Mouse (Mus musculus): ENCODE results near the gene Nup98. TPM values are rescaled to one million over a fixed set of nuclear protein-coding genes. Genes with fewer than 3 reads are reported as not detected.

Nup98 gene
- polyA plus RNA-seq, 1 experiment: 16.1 TPM

GRCm38 (mm10) chr7:102200996-102201785 lies 8.8 kb downstream of the Nup98 start:
- Histone ChIP-seq H3ac (ENCODE audit: control insufficient read depth, insufficient read length) (no peak overlapping the region), H3K4me3 (no peak overlapping the region)
- TF ChIP-seq TCF12 (IDR thresholded peaks at IDR 0.05; ENCODE audit: insufficient read depth, poor library complexity, severe bottlenecking) (no peak), MYOG (IDR thresholded peaks at IDR 0.05; ENCODE audit: control insufficient read depth in 1 of 3, insufficient read depth in 1 of 3, insufficient read length in 2 of 3, low read depth in 2 of 3) (no peak), E2F4 (IDR thresholded peaks at IDR 0.05; ENCODE audit: insufficient read depth) (no peak), CEBPB (IDR thresholded peaks at IDR 0.05; ENCODE audit: insufficient read depth, poor library complexity, severe bottlenecking) (no peak), USF1 (IDR thresholded peaks at IDR 0.05; ENCODE audit: low read depth) (no peak), MYOD1 (IDR thresholded peaks at IDR 0.05; ENCODE audit: control insufficient read depth in 1 of 3, insufficient read length in 2 of 3, low read depth in 2 of 3) (no peak), REST (IDR thresholded peaks at IDR 0.05; ENCODE audit: insufficient read depth, insufficient read length) (no peak), POLR2A (IDR thresholded peaks at IDR 0.05; ENCODE audit: insufficient read length, low read depth) (no peak), MAX (IDR thresholded peaks at IDR 0.05; ENCODE audit: low read depth) (no peak), TCF3 (IDR thresholded peaks at IDR 0.05; ENCODE audit: insufficient read length, low read depth) (no peak), POLR2AphosphoS2 (IDR thresholded peaks at IDR 0.05; ENCODE audit: insufficient read length, low read depth) (no peak), SRF (IDR thresholded peaks at IDR 0.05; ENCODE audit: control insufficient read depth, insufficient read length, low read depth) (no peak)

GRCm38 (mm10) chr7:102200576-102200975 lies 9.4 kb downstream of the Nup98 start:
- H3K4me2 ChIP-seq (ENCODE audit: low read depth): no peak overlapping the region
- TF ChIP-seq TCF12 (IDR thresholded peaks at IDR 0.05; ENCODE audit: insufficient read depth, poor library complexity, severe bottlenecking) (no peak), E2F4 (IDR thresholded peaks at IDR 0.05; ENCODE audit: insufficient read depth) (no peak), MAX (IDR thresholded peaks at IDR 0.05; ENCODE audit: low read depth) (no peak), POLR2A (IDR thresholded peaks at IDR 0.05; ENCODE audit: insufficient read length, low read depth) (no peak), MYOD1 (IDR thresholded peaks at IDR 0.05; ENCODE audit: control insufficient read depth in 1 of 3, insufficient read length in 2 of 3, low read depth in 2 of 3) (no peak), POLR2AphosphoS2 (IDR thresholded peaks at IDR 0.05; ENCODE audit: insufficient read length, low read depth) (no peak), TCF3 (IDR thresholded peaks at IDR 0.05; ENCODE audit: insufficient read length, low read depth) (no peak), CEBPB (IDR thresholded peaks at IDR 0.05; ENCODE audit: insufficient read depth, poor library complexity, severe bottlenecking) (no peak), MYOG (IDR thresholded peaks at IDR 0.05; ENCODE audit: control insufficient read depth in 1 of 3, insufficient read depth in 1 of 3, insufficient read length in 2 of 3, low read depth in 2 of 3) (no peak), REST (IDR thresholded peaks at IDR 0.05; ENCODE audit: insufficient read depth, insufficient read length) (no peak), SRF (IDR thresholded peaks at IDR 0.05; ENCODE audit: control insufficient read depth, insufficient read length, low read depth) (no peak), USF1 (IDR thresholded peaks at IDR 0.05; ENCODE audit: low read depth) (no peak)
- H3K4me3 ChIP-seq: no peak overlapping the region
- H3K36me3 ChIP-seq (ENCODE audit: control insufficient read depth, insufficient read depth): no peaks in the 10 kb centered on the region
- no peaks in the 10 kb centered on the region for H3K27me3 ChIP-seq (ENCODE audit: control insufficient read depth, insufficient read depth, insufficient read length)
- peaks cover 99% of the 10 kb centered on the region for H3K79me2 ChIP-seq (ENCODE audit: control insufficient read depth, insufficient read depth)
- H3ac ChIP-seq (ENCODE audit: control insufficient read depth, insufficient read length): no peak overlapping the region

More at GRCm38 (mm10) chr7:102200996-102201785, 8.8 kb downstream of the Nup98 start:
- H3K36me3 ChIP-seq (ENCODE audit: control insufficient read depth, insufficient read depth): no peaks in the 10 kb centered on the region
- H3K4me2 ChIP-seq (ENCODE audit: low read depth): no peak overlapping the region
- H3K79me2 ChIP-seq (ENCODE audit: control insufficient read depth, insufficient read depth): peaks cover 99% of the 10 kb centered on the region
- no peaks in the 10 kb centered on the region for H3K27me3 ChIP-seq (ENCODE audit: control insufficient read depth, insufficient read depth, insufficient read length)

GRCm38 (mm10) chr7:102192356-102192755 lies 17.6 kb downstream of the Nup98 start:
- H3K79me2 ChIP-seq (ENCODE audit: control insufficient read depth, insufficient read depth): peaks cover 24% of the 10 kb centered on the region
- no peak for TF ChIP-seq POLR2A (IDR thresholded peaks at IDR 0.05; ENCODE audit: insufficient read length, low read depth)
- no peak for TF ChIP-seq USF1 (IDR thresholded peaks at IDR 0.05; ENCODE audit: low read depth)
- TF ChIP-seq MAX (IDR thresholded peaks at IDR 0.05; ENCODE audit: low read depth): no peak
- TF ChIP-seq REST (IDR thresholded peaks at IDR 0.05; ENCODE audit: insufficient read depth, insufficient read length): no peak
- TF ChIP-seq MYOG (IDR thresholded peaks at IDR 0.05; ENCODE audit: control insufficient read depth in 1 of 3, insufficient read depth in 1 of 3, insufficient read length in 2 of 3, low read depth in 2 of 3): no peak
- TF ChIP-seq CEBPB (IDR thresholded peaks at IDR 0.05; ENCODE audit: insufficient read depth, poor library complexity, severe bottlenecking): no peak
- no peak overlapping the region for H3ac ChIP-seq (ENCODE audit: control insufficient read depth, insufficient read length)
- no peaks in the 10 kb centered on the region for H3K27me3 ChIP-seq (ENCODE audit: control insufficient read depth, insufficient read depth, insufficient read length)
- no peak overlapping the region for H3K4me3 ChIP-seq
- peaks cover 46% of the 10 kb centered on the region for H3K36me3 ChIP-seq (ENCODE audit: control insufficient read depth, insufficient read depth)
- no peak overlapping the region for H3K4me2 ChIP-seq (ENCODE audit: low read depth)

GRCm38 (mm10) chr7:102183849-102184248 lies 26.1 kb downstream of the Nup98 start:
- TF ChIP-seq MYOD1 (IDR thresholded peaks at IDR 0.05; ENCODE audit: control insufficient read depth in 1 of 3, insufficient read length in 2 of 3, low read depth in 2 of 3) (no peak), MYOG (IDR thresholded peaks at IDR 0.05; ENCODE audit: control insufficient read depth in 1 of 3, insufficient read depth in 1 of 3, insufficient read length in 2 of 3, low read depth in 2 of 3) (no peak), TCF12 (IDR thresholded peaks at IDR 0.05; ENCODE audit: insufficient read depth, poor library complexity, severe bottlenecking) (no peak), REST (IDR thresholded peaks at IDR 0.05; ENCODE audit: insufficient read depth, insufficient read length) (no peak), POLR2A (IDR thresholded peaks at IDR 0.05; ENCODE audit: insufficient read length, low read depth) (no peak), E2F4 (IDR thresholded peaks at IDR 0.05; ENCODE audit: insufficient read depth) (no peak), MAX (IDR thresholded peaks at IDR 0.05; ENCODE audit: low read depth) (no peak), TCF3 (IDR thresholded peaks at IDR 0.05; ENCODE audit: insufficient read length, low read depth) (no peak)
- H3ac ChIP-seq (ENCODE audit: control insufficient read depth, insufficient read length): no peak overlapping the region
- H3K79me2 ChIP-seq (ENCODE audit: control insufficient read depth, insufficient read depth): no peaks in the 10 kb centered on the region
- no peaks in the 10 kb centered on the region for H3K27me3 ChIP-seq (ENCODE audit: control insufficient read depth, insufficient read depth, insufficient read length)
- peaks cover 68% of the 10 kb centered on the region for H3K36me3 ChIP-seq (ENCODE audit: control insufficient read depth, insufficient read depth)
- no peak overlapping the region for H3K4me3 ChIP-seq
- no peak overlapping the region for H3K4me2 ChIP-seq (ENCODE audit: low read depth)
